In genomic region chr2:28044920-28045598, GRCm38 (mm10) we compare ENCODE assay signal across 31 mouse cellular contexts. TPM values are rescaled to one million over a fixed set of nuclear protein-coding genes. Genes with fewer than 3 reads are reported as not detected.
DNase-seq lines count a peak whose midpoint lies in the region; ATAC-seq and TF ChIP-seq lines count a peak whose summit lies in the region.
"Had no signal": no experiment of that assay in that cellular context is flagged by ENCODE, and none has a peak within 500 bp of the region (broad histone marks: within the 10 kb centered on the region; RNA-seq: fewer than 3 reads in every experiment).

No protein-coding gene starts in this region.

- no peak overlapping the region for H3K4me3 ChIP-seq in heart, embryonic 12.5 days
- H3K4me3 ChIP-seq in liver, embryonic 11.5 days (ENCODE audit: low read depth, low read length) = no peak overlapping the region
- H3K4me3 ChIP-seq in liver, embryonic 14.5 days (ENCODE audit: insufficient read depth in 1 of 2, low read depth in 2 of 2, low read length in 2 of 2) = no peak overlapping the region
- no peak overlapping the region for H3K4me3 ChIP-seq in liver, postnatal 0 days (ENCODE audit: low read depth, low read length)
- H3K4me3 ChIP-seq: embryonic facial prominence, embryonic 10.5 days; embryonic facial prominence, embryonic 13.5 days; forebrain, embryonic 10.5 days; forebrain, embryonic 13.5 days; heart, embryonic 13.5 days had no signal

- 75% methylated on average over 9 of the region's 9 CpGs for WGBS in heart, embryonic 12.5 days
- WGBS in liver, embryonic 11.5 days = 82% methylated on average over 9 of the region's 9 CpGs
- WGBS in liver, embryonic 14.5 days (ENCODE audit: insufficient replicate concordance) = 78% methylated on average over 9 of the region's 9 CpGs
- WGBS in liver, postnatal 0 days (ENCODE audit: insufficient replicate concordance) = 77% methylated on average over 9 of the region's 9 CpGs

- TF ChIP-seq EP300 in liver, embryonic 14.5 days (IDR thresholded peaks at IDR 0.05; ENCODE audit: low read depth) = no peak; the same call in 1 of the 2 replicates
- TF ChIP-seq EP300 in liver, postnatal 0 days (IDR thresholded peaks at IDR 0.05; ENCODE audit: low read depth) = no peak

- no peaks in the 10 kb centered on the region for H3K9me3 ChIP-seq in heart, embryonic 12.5 days (replicated peaks)
- H3K9me3 ChIP-seq in liver, embryonic 11.5 days (ENCODE audit: control insufficient read depth, low read length) = no peaks in the 10 kb centered on the region
- H3K9me3 ChIP-seq in liver, embryonic 14.5 days (ENCODE audit: control insufficient read depth, low read length) = no peaks in the 10 kb centered on the region
- no peaks in the 10 kb centered on the region for H3K9me3 ChIP-seq in liver, postnatal 0 days (ENCODE audit: low read length)
- H3K9me3 ChIP-seq: embryonic facial prominence, embryonic 10.5 days; embryonic facial prominence, embryonic 13.5 days; forebrain, embryonic 10.5 days; forebrain, embryonic 13.5 days; heart, embryonic 13.5 days had no signal

- TF ChIP-seq CTCF in liver, embryonic 14.5 days (IDR thresholded peaks at IDR 0.05; ENCODE audit: low read depth) = no peak
- TF ChIP-seq CTCF in liver, postnatal 0 days (IDR thresholded peaks at IDR 0.05; ENCODE audit: low read depth) = no peak

- H3K27me3 ChIP-seq in heart, embryonic 12.5 days (replicated peaks) = 0 out of 2 replicates have a peak, but pooled peaks cover 3% of the 10 kb centered on the region
- H3K27me3 ChIP-seq in liver, embryonic 11.5 days (replicated peaks; ENCODE audit: control insufficient read depth, insufficient read depth, low read length) = no peaks in the 10 kb centered on the region
- no peaks in the 10 kb centered on the region for H3K27me3 ChIP-seq in liver, embryonic 14.5 days (ENCODE audit: control insufficient read depth, insufficient read depth, low read length)
- no peaks in the 10 kb centered on the region for H3K27me3 ChIP-seq in liver, postnatal 0 days (ENCODE audit: insufficient read depth, low read length)
- H3K27me3 ChIP-seq: embryonic facial prominence, embryonic 13.5 days; forebrain, embryonic 13.5 days; heart, embryonic 13.5 days had no signal

- H3K4me1 ChIP-seq in heart, embryonic 12.5 days (replicated peaks) = no peaks in the 10 kb centered on the region
- no peaks in the 10 kb centered on the region for H3K4me1 ChIP-seq in liver, embryonic 11.5 days (replicated peaks; ENCODE audit: control insufficient read depth, insufficient read depth, low read length)
- H3K4me1 ChIP-seq in liver, embryonic 14.5 days (replicated peaks; ENCODE audit: control insufficient read depth in 2 of 2, insufficient read depth in 2 of 2, low read length in 1 of 2) = peaks cover 11 to 25% of the 10 kb centered on the region in 2 experiments
- H3K4me1 ChIP-seq in liver, postnatal 0 days (ENCODE audit: insufficient read depth) = peaks cover 2% of the 10 kb centered on the region; the same call in 1 of the 2 replicates
- H3K4me1 ChIP-seq: embryonic facial prominence, embryonic 13.5 days; forebrain, embryonic 10.5 days; forebrain, embryonic 13.5 days had no signal

- no peak overlapping the region for H3K4me2 ChIP-seq in heart, embryonic 12.5 days
- H3K4me2 ChIP-seq in liver, embryonic 11.5 days = no peak overlapping the region
- H3K4me2 ChIP-seq in liver, embryonic 14.5 days (ENCODE audit: low read depth) = 0 out of 2 replicates have a peak overlapping the region, but pooled peaks have one; percentile 1
- no peak overlapping the region for H3K4me2 ChIP-seq in liver, postnatal 0 days (ENCODE audit: low read depth, low read length)
- H3K4me2 ChIP-seq: embryonic facial prominence, embryonic 13.5 days; forebrain, embryonic 13.5 days; heart, embryonic 13.5 days; hindbrain, embryonic 14.5 days had no signal

- no peak overlapping the region for H3K9ac ChIP-seq in heart, embryonic 12.5 days
- no peak overlapping the region for H3K9ac ChIP-seq in liver, embryonic 11.5 days (ENCODE audit: low read depth, low read length)
- H3K9ac ChIP-seq in liver, embryonic 14.5 days (replicated peaks) = peak overlapping the region; percentile 31
- H3K9ac ChIP-seq in liver, postnatal 0 days (replicated peaks) = no peak overlapping the region
- H3K9ac ChIP-seq: embryonic facial prominence, embryonic 13.5 days; forebrain, embryonic 13.5 days; heart, embryonic 13.5 days; hindbrain, embryonic 14.5 days had no signal

- no peak overlapping the region for H3K27ac ChIP-seq in heart, embryonic 12.5 days (ENCODE audit: poor library complexity, severe bottlenecking)
- H3K27ac ChIP-seq in liver, embryonic 11.5 days (ENCODE audit: low read depth, low read length) = no peak overlapping the region
- peak overlapping the region; percentile 74 for H3K27ac ChIP-seq in liver, embryonic 14.5 days
- H3K27ac ChIP-seq in liver, postnatal 0 days (ENCODE audit: low read depth) = peak overlapping the region; percentile 48
- H3K27ac ChIP-seq: embryonic facial prominence, embryonic 10.5 days; embryonic facial prominence, embryonic 13.5 days; forebrain, embryonic 10.5 days; forebrain, embryonic 13.5 days; heart, embryonic 13.5 days; hindbrain, embryonic 14.5 days; hindbrain, postnatal 0 days had no signal

- H3K36me3 ChIP-seq in heart, embryonic 12.5 days = no peaks in the 10 kb centered on the region
- H3K36me3 ChIP-seq in liver, embryonic 11.5 days (ENCODE audit: control insufficient read depth, insufficient read depth, low read length) = no peaks in the 10 kb centered on the region
- H3K36me3 ChIP-seq in liver, embryonic 14.5 days (replicated peaks; ENCODE audit: control insufficient read depth, insufficient read depth, low read depth) = no peaks in the 10 kb centered on the region
- no peaks in the 10 kb centered on the region for H3K36me3 ChIP-seq in liver, postnatal 0 days (replicated peaks; ENCODE audit: insufficient read depth, low read length)
- H3K36me3 ChIP-seq: embryonic facial prominence, embryonic 10.5 days; embryonic facial prominence, embryonic 13.5 days; forebrain, embryonic 10.5 days; heart, embryonic 13.5 days had no signal

- peak; percentile 86 for ATAC-seq in heart, embryonic 12.5 days (ENCODE audit: insufficient number of reproducible peaks, low FRiP score)
- 0 out of 2 replicates have a peak, but pooled peaks have one; percentile 53 for ATAC-seq in liver, embryonic 11.5 days (replicated peaks; ENCODE audit: low FRiP score)
- peak; percentile 79 for ATAC-seq in liver, embryonic 14.5 days (ENCODE audit: insufficient read depth)
- ATAC-seq in liver, postnatal 0 days = peak; percentile 60
- ATAC-seq: CD4-positive, CD25-positive, alpha-beta regulatory T cell, adult 4 months; forebrain, embryonic 13.5 days; forebrain, embryonic 16.5 days; hindbrain, postnatal 0 days had no signal

- DNase-seq in heart, adult 18-20 months = no peak
- DNase-seq in liver, embryonic 11.5 days (ENCODE audit: low spot score) = no peak
- peak in 2 of 3 experiments; percentile 39 to 45 for DNase-seq in liver, embryonic 14.5 days (ENCODE audit: low read depth in 3 of 3, low spot score in 3 of 3)
- no peak for DNase-seq in liver, postnatal 0 days
- DNase-seq in B cell, adult 2 months = no peak
- no peak for DNase-seq in urinary bladder, adult 18-20 months (ENCODE audit: low spot score in 2 of 2)
- DNase-seq in lung, postnatal 25 days (ENCODE audit: low spot score) = no peak
- DNase-seq: adrenal gland, adult 2 months; adrenal gland, postnatal 14 days; cerebellum, adult 11-12 months; cerebellum, adult 8-10 months; cerebellum, postnatal 10 days; cerebellum, postnatal 36 days; embryo, embryonic 11 days; gastrocnemius, postnatal 10 days; gastrocnemius, postnatal 36 days; heart, postnatal 14 days had no signal

RNA-seq across cellular contexts. Expression of gene Fcnb, which starts 39.6 kb away (rescaled TPM):
- polyA plus RNA-seq in heart, embryonic 12.5 days (2016; fragmentation: Nextera tagmentation; extraction: Ambion mirVana) = 0.33 TPM in 1 of 2 replicates, not detected in the other
- total RNA-seq in heart, adult 18-20 months (2021) = not detected
- polyA plus RNA-seq in liver, embryonic 11.5 days (2014; fragmentation: Nextera tagmentation; extraction: Ambion mirVana) = 4.1 and 5.6 TPM in 2 replicates
- polyA plus RNA-seq in liver, embryonic 14.5 days (2012; rRNA removed) = 12.0 and 14.6 TPM in 2 replicates
- 28.4 and 29.9 TPM in 2 replicates for polyA plus RNA-seq in liver, embryonic 14.5 days (2014; fragmentation: Nextera tagmentation; extraction: Ambion mirVana)
- 56.1 and 57.0 TPM in 2 replicates for polyA plus RNA-seq in liver, postnatal 0 days (2015; fragmentation: Nextera tagmentation; extraction: Ambion mirVana)
- total RNA-seq: adrenal gland, adult 2 months; gastrocnemius, adult 18-20 months; gastrocnemius, postnatal 36 days; heart, postnatal 14 days; hindbrain, postnatal 0 days; MEL had no signal
- polyA plus RNA-seq: adrenal gland, adult 2 months; C2C12; CD4-positive, CD25-positive, alpha-beta regulatory T cell, adult 4 months; cortical plate, adult 2 months; embryonic facial prominence, embryonic 10.5 days; embryonic facial prominence, embryonic 13.5 days; forebrain, embryonic 10.5 days; forebrain, embryonic 13.5 days; forebrain, embryonic 16.5 days; hindbrain, postnatal 0 days had no signal

Comparison
In these comparisons a context has a peak if more than half of its experiments do, and no peak if none do; other contexts are left out.
1. H3K27ac ChIP-seq: peak in liver, embryonic 14.5 days (single experiment) and liver, postnatal 0 days (single experiment); none in heart, embryonic 12.5 days (single experiment) and liver, embryonic 11.5 days (single experiment).
2. DNase-seq: peak in liver, embryonic 14.5 days (2 of 3); none in heart, adult 18-20 months (0 of 2), liver, embryonic 11.5 days (single experiment), liver, postnatal 0 days (single experiment), B cell, adult 2 months (0 of 2), urinary bladder, adult 18-20 months (0 of 2) and lung, postnatal 25 days (single experiment).
3. Peak in every context shown above with its lines, with median percentiles within 50 percentile points of each other: ATAC-seq.